Mouse (Mus musculus) heart, adult 2 months (tissue): ENCODE data around the gene Nckap5. TPM values are rescaled to one million over a fixed set of nuclear protein-coding genes. Genes with fewer than 3 reads are reported as not detected.

Experiments used
- DNase-seq, 2 experiments: peaks; one replicate each; pipeline ENCODE4 v3.0.0; 2021
- H3K27ac ChIP-seq: fragments of 200-600 bp; 2 replicates; pipeline ENCODE4 v1.8.1; 2022
- H3K27me3 ChIP-seq: fragments of 200-500 bp; 2 replicates; pipeline ENCODE4 v1.6.1; 2012; ENCODE audit warnings: mild to moderate bottlenecking, low read length, inconsistent platforms, mixed read lengths; ENCODE audit not compliant: control insufficient read depth, insufficient read depth
- H3K36me3 ChIP-seq: fragments of 200-500 bp; 2 replicates; pipeline ENCODE4 v1.6.1; 2012; ENCODE audit warnings: low read length, inconsistent platforms; ENCODE audit not compliant: control insufficient read depth, insufficient read depth
- H3K4me1 ChIP-seq: fragments of 200-500 bp; 2 replicates; pipeline ENCODE4 v1.6.1; 2011; ENCODE audit warnings: low read length; ENCODE audit not compliant: control insufficient read depth, insufficient read depth
- H3K4me3 ChIP-seq: fragments of 200-600 bp; 2 replicates; pipeline ENCODE4 v1.8.1; 2022
- H3K79me2 ChIP-seq: fragments of 200-500 bp; replicated peaks from 2 replicates; pipeline ENCODE4 v1.6.1; 2012; ENCODE audit warnings: mild to moderate bottlenecking, inconsistent platforms, low read length, moderate library complexity, mixed read lengths; ENCODE audit not compliant: control insufficient read depth, insufficient read depth
- H3K9ac ChIP-seq: fragments of 200-500 bp; 2 replicates; pipeline ENCODE4 v1.6.1; 2012; ENCODE audit warnings: low read depth, mild to moderate bottlenecking, control low read depth, inconsistent platforms, low read length, mixed read lengths
- CTCF ChIP-seq: fragments of 200-600 bp; IDR thresholded peaks from 2 replicates; pipeline ENCODE4 v1.8.1; 2022; ENCODE audit warnings: antibody characterized with exemption, mild to moderate bottlenecking, moderate library complexity
- EP300 ChIP-seq: fragments of 200-500 bp; IDR thresholded peaks from 2 replicates; pipeline ENCODE4 v1.6.1; 2011; ENCODE audit warnings: low read depth, low read length, control low read depth; ENCODE audit not compliant: insufficient read depth
- POLR2A ChIP-seq: fragments of 200-500 bp; IDR thresholded peaks from 2 replicates; pipeline ENCODE4 v1.6.1; 2011; ENCODE audit warnings: mild to moderate bottlenecking, low read depth, low read length, control low read depth; ENCODE audit not compliant: insufficient read depth
- WGBS: fragments of 180-500 bp; shearing (Covaris S2); methylation state at CpG from one replicate; pipeline ENCODE4 v1.1.7; 2018; 5-methylcytosine and 5-hydroxymethylcytosine counted together
- intact Hi-C: fragments of 180-260 bp; cut with DNase I; formaldehyde crosslinking; loops from one replicate; pipeline ENCODE4 v1.15.1; 2025
- polyA plus RNA-seq: library from polyadenylated mRNA; depleted of rRNA; stranded (reverse); fragments of >200 nt; gene quantifications from 2 replicates; pipeline ENCODE4 v1.2.3, GENCODE M21; 2012
- total RNA-seq, 2 experiments: library from RNA; stranded (reverse); gene quantifications; 2 replicates each; pipeline ENCODE4 v1.2.3; 2021

Gene Nckap5
- total and polyA plus RNA-seq, 3 experiments: 2.8 to 9.6 (median 6.0) TPM

- no peak overlapping the region for H3K4me3 ChIP-seq
- H3K36me3 ChIP-seq: no peaks in the 10 kb centered on the region
- WGBS: 75% methylated on average over 6 of the region's 6 CpGs
- H3K9ac ChIP-seq: no peak overlapping the region
- no peak for TF ChIP-seq POLR2A
- TF ChIP-seq CTCF: no peak
- TF ChIP-seq EP300: no peak
- H3K79me2 ChIP-seq: no peaks in the 10 kb centered on the region
- H3K4me1 ChIP-seq: peaks cover 3% of the 10 kb centered on the region
- intact Hi-C loops: no loop called here
- no peak overlapping the region for H3K27ac ChIP-seq
- H3K27me3 ChIP-seq: no peaks in the 10 kb centered on the region
- DNase-seq: no peak
Observed at GRCm38 (mm10) chr1:126822246-126822645, 8.4 kb downstream of the Nckap5 start.

GRCm38 (mm10) chr1:126817381-126818034, 13.1 kb downstream of the Nckap5 start:
- Histone ChIP-seq H3K36me3 (no peaks in the 10 kb centered on the region), H3K4me1 (peaks cover 3% of the 10 kb centered on the region), H3K27ac (no peak overlapping the region), H3K9ac (no peak overlapping the region), H3K79me2 (no peaks in the 10 kb centered on the region), H3K27me3 (no peaks in the 10 kb centered on the region), H3K4me3 (no peak overlapping the region)
- intact Hi-C loops: no loop called here
- WGBS: 12% methylated on average over 9 of the region's 9 CpGs
- peak; percentile 57 to 66 for DNase-seq
- TF ChIP-seq EP300: no peak
- no peak for TF ChIP-seq POLR2A
- no peak for TF ChIP-seq CTCF

- intact Hi-C loops: loop anchor here (10.0 kb wide), 1 partner anchor 118 kb away; no protein-coding TSS in a partner anchor
- no peak for DNase-seq
- Histone ChIP-seq H3K4me3 (no peak overlapping the region), H3K27me3 (no peaks in the 10 kb centered on the region), H3K79me2 (no peaks in the 10 kb centered on the region), H3K9ac (no peak overlapping the region; the same call in 1 of the 2 replicates), H3K36me3 (peaks cover 2% of the 10 kb centered on the region; the same call in 1 of the 2 replicates), H3K27ac (peak overlapping the region; percentile 41), H3K4me1 (peaks cover 3% of the 10 kb centered on the region)
- TF ChIP-seq POLR2A: no peak
- no peak for TF ChIP-seq EP300
- no peak for TF ChIP-seq CTCF
- 50% methylated on average over 3 of the region's 3 CpGs for WGBS
Observed at GRCm38 (mm10) chr1:126806994-126807611, 23.5 kb downstream of the Nckap5 start.

GRCm38 (mm10) chr1:126806548-126806947, 24.1 kb downstream of the Nckap5 start:
- intact Hi-C loops: loop anchor here (10.0 kb wide), 1 partner anchor 118 kb away; no protein-coding TSS in a partner anchor
- no peak for TF ChIP-seq EP300
- TF ChIP-seq POLR2A: no peak
- no peak for TF ChIP-seq CTCF
- peak; percentile 30 to 56 for DNase-seq
- WGBS: 12% methylated on average over 7 of the region's 7 CpGs
- no peak overlapping the region for H3K4me3 ChIP-seq
- H3K27me3 ChIP-seq: no peaks in the 10 kb centered on the region
- H3K36me3 ChIP-seq: peaks cover 2% of the 10 kb centered on the region; the same call in 1 of the 2 replicates
- H3K9ac ChIP-seq: no peak overlapping the region; the same call in 1 of the 2 replicates
- H3K27ac ChIP-seq: peak overlapping the region; percentile 41
- H3K4me1 ChIP-seq: peaks cover 3% of the 10 kb centered on the region
- no peaks in the 10 kb centered on the region for H3K79me2 ChIP-seq

- H3K9ac ChIP-seq: no peak overlapping the region
- H3K4me1 ChIP-seq: peaks cover 7% of the 10 kb centered on the region
- no peak for TF ChIP-seq CTCF
- no peak for TF ChIP-seq EP300
- no peak for TF ChIP-seq POLR2A
- no peaks in the 10 kb centered on the region for H3K79me2 ChIP-seq
- 78% methylated on average over 3 of the region's 3 CpGs for WGBS
- peak overlapping the region; percentile 63 for H3K27ac ChIP-seq
- intact Hi-C loops: loop anchor here (10.0 kb wide), 1 partner anchor 122 kb away; no protein-coding TSS in a partner anchor
- no peak overlapping the region for H3K4me3 ChIP-seq
- no peak for DNase-seq
- H3K27me3 ChIP-seq: no peaks in the 10 kb centered on the region
- peaks cover 2% of the 10 kb centered on the region; the same call in 1 of the 2 replicates for H3K36me3 ChIP-seq
Observed at GRCm38 (mm10) chr1:126802405-126802804, 28.2 kb downstream of the Nckap5 start.

GRCm38 (mm10) chr1:126801706-126802105, 28.9 kb downstream of the Nckap5 start:
- TF ChIP-seq CTCF (no peak), POLR2A (no peak), EP300 (peak; percentile 73; the same call in 1 of the 2 replicates)
- H3K36me3 ChIP-seq: no peaks in the 10 kb centered on the region; the same call in 1 of the 2 replicates
- peaks cover 7% of the 10 kb centered on the region for H3K4me1 ChIP-seq
- H3K9ac ChIP-seq: no peak overlapping the region
- H3K79me2 ChIP-seq: no peaks in the 10 kb centered on the region
- H3K27me3 ChIP-seq: no peaks in the 10 kb centered on the region
- no peak overlapping the region for H3K4me3 ChIP-seq
- intact Hi-C loops: loop anchor here (10.0 kb wide), 1 partner anchor 123 kb away; no protein-coding TSS in a partner anchor
- DNase-seq: peak; percentile 55 to 69
- 16% methylated on average over 8 of the region's 8 CpGs for WGBS
- peak overlapping the region; percentile 81 for H3K27ac ChIP-seq
